Mouse (Mus musculus): ENCODE measurements around the gene Cbl. TPM values are rescaled to one million over a fixed set of nuclear protein-coding genes. Genes with fewer than 3 reads are reported as not detected.
"Not testable (repeated sequence)": the region's sequence is repeated elsewhere in the genome, so short reads cannot be mapped to it uniquely, and the experiment has no call there.

Cbl gene
- total RNA-seq, 2 experiments from 2014 or later: 9.2 to 9.4 TPM

GRCm38 (mm10) chr9:44130581-44131275 is 103.1 kb downstream of the Cbl start:
- peak; percentile 47 for DNase-seq

GRCm38 (mm10) chr9:44130034-44130433 is 103.8 kb downstream of the Cbl start:
- DNase-seq: peak; percentile 82

GRCm38 (mm10) chr9:44129633-44130032 is 104.2 kb downstream of the Cbl start:
- DNase-seq: no peak

- DNase-seq: peak; percentile 46
Measured at GRCm38 (mm10) chr9:44127351-44127801, 106.5 kb downstream of the Cbl start.

GRCm38 (mm10) chr9:44126746-44127145 is 107.1 kb downstream of the Cbl start:
- DNase-seq: no peak

GRCm38 (mm10) chr9:44125546-44126428 is 108.1 kb downstream of the Cbl start:
- peak; percentile 65 for DNase-seq

- DNase-seq: no peak
Measured at GRCm38 (mm10) chr9:44125026-44125425, 108.8 kb downstream of the Cbl start.

- DNase-seq: no peak
Measured at GRCm38 (mm10) chr9:44124317-44124716, 109.5 kb downstream of the Cbl start.

GRCm38 (mm10) chr9:44119948-44120465 is 113.8 kb downstream of the Cbl start:
- DNase-seq: no peak

- DNase-seq: no peak
Measured at GRCm38 (mm10) chr9:44119011-44119410, 114.8 kb downstream of the Cbl start.

GRCm38 (mm10) chr9:44116182-44116581 is 117.7 kb downstream of the Cbl start:
- DNase-seq: no peak

GRCm38 (mm10) chr9:44115599-44115998 is 118.2 kb downstream of the Cbl start:
- no peak for DNase-seq

- no peak for DNase-seq
Measured at GRCm38 (mm10) chr9:44114453-44114852, 119.4 kb downstream of the Cbl start.

- peak; percentile 96 for DNase-seq
Measured at GRCm38 (mm10) chr9:44113105-44113789, 120.6 kb downstream of the Cbl start, which contains the start of the genes Gm49380 and Rnf26. TSS of gene Gm49380 (minus strand) at chr9:44113500. TSS of gene Rnf26 (minus strand) at chr9:44113517.

- DNase-seq: not testable (repeated sequence)
Measured at GRCm38 (mm10) chr9:44111909-44112308, 121.9 kb downstream of the Cbl start.

- DNase-seq: no peak
Measured at GRCm38 (mm10) chr9:44109360-44110095, 124.3 kb downstream of the Cbl start.

GRCm38 (mm10) chr9:44108269-44109055 is 125.4 kb downstream of the Cbl start:
- no peak for DNase-seq

- DNase-seq: no peak
Measured at GRCm38 (mm10) chr9:44107557-44108179, 126.2 kb downstream of the Cbl start.

- peak; percentile 89 for DNase-seq
Measured at GRCm38 (mm10) chr9:44107110-44107509, 126.7 kb downstream of the Cbl start, which contains the start of gene C1qtnf5. TSS of gene C1qtnf5 (plus strand) at chr9:44107245.

- no peak for DNase-seq
Measured at GRCm38 (mm10) chr9:44106596-44106995, 127.3 kb downstream of the Cbl start.
